Mouse (Mus musculus): ENCODE measurements around the gene Wdr25.

Wdr25 gene

GRCm38 (mm10) chr12:109068738-109069137 is 175.3 kb downstream of the Wdr25 start:
- DNase-seq (ENCODE audit: low spot score) = no peak

GRCm38 (mm10) chr12:109069751-109070150 is 176.3 kb downstream of the Wdr25 start:
- DNase-seq (ENCODE audit: low spot score) = no peak

GRCm38 (mm10) chr12:109071248-109071647 is 177.8 kb downstream of the Wdr25 start:
- DNase-seq (ENCODE audit: low spot score) = no peak

- no peak for DNase-seq (ENCODE audit: low spot score)
Measured at GRCm38 (mm10) chr12:109074106-109074505, 180.7 kb downstream of the Wdr25 start.

GRCm38 (mm10) chr12:109074777-109075285 is 181.4 kb downstream of the Wdr25 start:
- DNase-seq (ENCODE audit: low spot score) = no peak

GRCm38 (mm10) chr12:109077036-109077435 is 183.6 kb downstream of the Wdr25 start:
- no peak for DNase-seq (ENCODE audit: low spot score)
